Mouse (Mus musculus) small intestine, adult 2 months (tissue): ENCODE measurements around the gene Slc35b1. TPM values are rescaled to one million over a fixed set of nuclear protein-coding genes. Genes with fewer than 3 reads are reported as not detected.

Experiments used
- H3K27ac ChIP-seq: fragments of 200-500 bp; 2 replicates; pipeline ENCODE4 v1.5.1; 2012; ENCODE audit warnings: low read depth, low read length, control low read depth, inconsistent platforms; ENCODE audit not compliant: insufficient read depth
- H3K27me3 ChIP-seq: fragments of 200-500 bp; 2 replicates; pipeline ENCODE4 v1.6.1; 2012; ENCODE audit warnings: mild to moderate bottlenecking, moderate library complexity, low read length, inconsistent platforms; ENCODE audit not compliant: control insufficient read depth, insufficient read depth
- H3K36me3 ChIP-seq: fragments of 200-500 bp; 2 replicates; pipeline ENCODE4 v1.6.1; 2012; ENCODE audit warnings: mild to moderate bottlenecking, low read length, control low read depth, inconsistent platforms; ENCODE audit not compliant: control insufficient read depth, insufficient read depth
- H3K4me1 ChIP-seq: fragments of 200-500 bp; 2 replicates; pipeline ENCODE4 v1.6.1; 2012; ENCODE audit warnings: low read length, inconsistent platforms, mixed read lengths; ENCODE audit not compliant: control insufficient read depth, insufficient read depth, insufficient read length
- H3K4me3 ChIP-seq: fragments of 200-500 bp; 2 replicates; pipeline ENCODE4 v1.5.1; 2012; ENCODE audit warnings: low read depth, mild to moderate bottlenecking, control low read depth, inconsistent platforms, low read length, moderate library complexity
- CTCF ChIP-seq: fragments of 200-500 bp; IDR thresholded peaks from 2 replicates; pipeline ENCODE4 v1.5.1; 2012; ENCODE audit warnings: low read depth, mild to moderate bottlenecking, control low read depth, inconsistent platforms, low read length, moderate library complexity, mixed read lengths; ENCODE audit not compliant: insufficient replicate concordance, insufficient read length; ENCODE audit errors: extremely low read depth
- POLR2A ChIP-seq: fragments of 200-500 bp; IDR thresholded peaks from 2 replicates; pipeline ENCODE4 v1.6.1; 2012; ENCODE audit warnings: low read depth, mild to moderate bottlenecking, control low read depth, inconsistent platforms, low read length, moderate library complexity
- WGBS: fragments of 180-500 bp; shearing (Covaris S2); methylation state at CpG from one replicate; pipeline ENCODE4 v1.1.7; 2018; 5-methylcytosine and 5-hydroxymethylcytosine counted together
- polyA plus RNA-seq: library from polyadenylated mRNA; depleted of rRNA; stranded (reverse); fragments of >200 nt; gene quantifications from 2 replicates; pipeline ENCODE4 v1.2.3, GENCODE M21; 2012; rRNA removed

The Slc35b1 gene
- polyA plus RNA-seq, 1 experiment = 151 TPM

DNA sequence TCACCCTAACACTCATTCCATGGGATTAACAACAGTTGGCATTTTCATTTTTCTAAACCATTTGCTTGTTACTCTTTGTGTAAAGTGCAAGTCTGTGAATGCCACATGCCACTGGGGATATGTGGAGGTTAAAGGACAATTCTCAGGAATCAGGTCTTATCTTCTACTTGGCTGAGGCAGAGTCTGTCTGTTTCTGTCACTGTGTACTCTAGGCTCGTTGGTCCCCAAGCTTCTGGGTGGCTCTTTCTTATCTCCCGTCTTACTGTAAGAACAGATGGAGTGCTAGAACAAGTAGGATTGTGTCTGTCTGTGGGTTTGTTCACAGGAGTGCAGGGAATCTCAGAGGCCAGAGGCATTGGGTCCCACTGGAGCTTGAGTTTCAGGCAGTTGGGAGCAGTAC lies 46.9 kb downstream of the Slc35b1 start:
- TF ChIP-seq CTCF (no peak), POLR2A (no peak)

DNA sequence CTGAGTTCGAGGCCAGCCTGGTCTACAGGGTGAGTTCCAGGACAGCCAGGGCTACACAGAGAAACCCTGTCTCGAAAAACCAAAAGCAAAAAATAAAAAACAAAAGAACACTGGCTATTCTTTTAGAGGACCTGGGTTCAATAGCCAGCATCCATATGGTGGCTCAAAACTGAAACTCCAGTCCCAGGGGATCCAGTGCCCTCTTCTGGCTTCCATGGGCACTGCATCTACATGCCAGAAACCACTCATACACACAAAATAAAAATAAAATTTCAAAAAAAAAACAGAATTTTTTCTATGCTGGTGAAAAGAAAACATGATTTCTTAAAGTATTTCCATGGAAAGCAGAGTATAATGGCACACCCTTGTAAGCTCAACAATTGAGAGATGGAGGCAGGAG lies 47.7 kb downstream of the Slc35b1 start:
- Histone ChIP-seq H3K36me3 (peaks cover 2% of the 10 kb centered on the region; the same call in 1 of the 2 replicates), H3K27me3 (no peaks in the 10 kb centered on the region), H3K4me3 (no peak overlapping the region), H3K27ac (no peak overlapping the region), H3K4me1 (peaks cover 3% of the 10 kb centered on the region; the same call in 1 of the 2 replicates)
- TF ChIP-seq POLR2A (no peak), CTCF (peak; percentile 69; the same call in 1 of the 2 replicates)
- WGBS = 74% methylated on average over 2 of the region's 2 CpGs

More for the DNA sequence above, 46.9 kb downstream of the Slc35b1 start:
- Histone ChIP-seq H3K4me1 (peaks cover 3% of the 10 kb centered on the region; the same call in 1 of the 2 replicates), H3K27me3 (no peaks in the 10 kb centered on the region), H3K27ac (no peak overlapping the region), H3K36me3 (peaks cover 2% of the 10 kb centered on the region; the same call in 1 of the 2 replicates), H3K4me3 (no peak overlapping the region)
- 34% methylated on average over 2 of the region's 2 CpGs for WGBS

Other genes starting within 250 kb of the Slc35b1 start
- not detected in 2 replicates for gene Dlx4, start 238.4 kb upstream of the Slc35b1 start, polyA plus RNA-seq
- 0.24 TPM in 1 of 2 replicates, not detected in the other for gene Tac4, start 123.2 kb upstream of the Slc35b1 start, polyA plus RNA-seq
- 9.6 and 19.4 TPM in 2 replicates for gene Kat7, start 74.4 kb upstream of the Slc35b1 start, polyA plus RNA-seq
- 9.6 and 15.6 TPM in 2 replicates for gene Fam117a, start 47.7 kb upstream of the Slc35b1 start, polyA plus RNA-seq
- gene Spop, start 29.4 kb downstream of the Slc35b1 start, polyA plus RNA-seq = 23.1 and 65.9 TPM in 2 replicates
- 0.23 and 0.61 TPM in 2 replicates for gene Nxph3, start 129.9 kb downstream of the Slc35b1 start, polyA plus RNA-seq
- gene Ngfr, start 203.0 kb downstream of the Slc35b1 start, polyA plus RNA-seq = 4.8 and 6.5 TPM in 2 replicates